Mouse (Mus musculus): ENCODE results near the gene Slc26a5.

DNA sequence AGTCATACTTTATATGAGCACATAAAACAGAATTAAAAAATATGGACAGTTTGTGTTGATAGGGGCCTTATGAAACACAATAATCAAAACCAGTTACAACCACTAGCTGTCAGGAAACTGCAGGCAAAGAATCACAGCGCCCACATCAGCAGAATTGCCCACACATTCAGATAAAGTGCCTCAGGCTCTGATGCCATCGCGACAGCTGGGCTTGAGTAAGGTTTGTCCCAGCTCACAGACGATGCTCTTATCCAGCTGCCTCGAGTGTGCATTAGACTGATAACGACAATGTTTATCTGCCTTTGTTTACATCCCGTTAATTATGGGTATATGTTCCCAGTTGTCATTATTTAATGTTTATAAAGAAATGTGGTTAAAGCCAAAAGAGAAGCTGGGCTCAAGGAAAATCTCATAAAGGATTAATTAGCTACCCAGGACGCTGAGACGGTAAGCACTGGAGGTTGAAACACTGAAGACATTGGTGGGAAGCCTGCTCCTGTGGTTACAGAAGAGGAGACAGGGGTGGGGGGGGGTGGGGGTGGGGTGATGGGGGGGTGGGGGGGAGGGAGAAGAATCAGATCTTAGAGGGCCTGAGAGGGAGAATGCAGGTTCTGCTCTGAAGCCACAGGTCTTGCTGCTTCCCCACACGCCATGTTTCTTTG lies 13.6 kb downstream of the Slc26a5 start:
- TF ChIP-seq CTCF (IDR thresholded peaks at IDR 0.05) = no peak
- no peak for TF ChIP-seq POLR2A (IDR thresholded peaks at IDR 0.05; ENCODE audit: insufficient read depth, low read depth, low read length)

Data from heart, adult 2 months (tissue).